Mouse (Mus musculus) hindbrain, embryonic 14.5 days (tissue): ENCODE results near the gene Arid2. TPM values are rescaled to one million over a fixed set of nuclear protein-coding genes. Genes with fewer than 3 reads are reported as not detected.

Experiments
- ATAC-seq: fragments of 200-750 bp; cut with Nextera tagmentation; 2 replicates; pipeline ENCODE4 v1.8.0; 2017; ENCODE audit warnings: moderate number of reproducible peaks, mild to moderate bottlenecking, moderate TSS enrichment, moderate library complexity; ENCODE audit not compliant: low FRiP score
- DNase-seq: peaks from one replicate; pipeline ENCODE4 v3.0.0-alpha.2; 2015; ENCODE audit warnings: low spot score
- H3K27ac ChIP-seq: fragments of 300-500 bp; sonication (generic); 2 replicates; pipeline ENCODE4 v1.5.1; 2014; ENCODE audit warnings: mild to moderate bottlenecking, moderate library complexity
- H3K27me3 ChIP-seq: fragments of 300-500 bp; sonication (generic); 2 replicates; pipeline ENCODE4 v1.6.1; 2014; ENCODE audit warnings: mild to moderate bottlenecking, low read length, mixed read lengths; ENCODE audit not compliant: control insufficient read depth, insufficient read depth
- H3K36me3 ChIP-seq: fragments of 300-500 bp; sonication (generic); replicated peaks from 2 replicates; pipeline ENCODE4 v1.6.1; 2014; ENCODE audit not compliant: control insufficient read depth, insufficient read depth
- H3K4me1 ChIP-seq: fragments of 300-500 bp; sonication (generic); replicated peaks from 2 replicates; pipeline ENCODE4 v1.6.1; 2014; ENCODE audit warnings: antibody characterized with exemption, low read length, mixed read lengths; ENCODE audit not compliant: control insufficient read depth, insufficient read depth
- H3K4me2 ChIP-seq: fragments of 300-500 bp; sonication (generic); replicated peaks from 2 replicates; pipeline ENCODE4 v1.6.1; 2014; ENCODE audit warnings: mild to moderate bottlenecking, moderate library complexity
- H3K4me3 ChIP-seq: fragments of 300-500 bp; sonication (generic); replicated peaks from 2 replicates; pipeline ENCODE4 v1.5.1; 2014; ENCODE audit warnings: mild to moderate bottlenecking, low read length
- H3K9ac ChIP-seq: fragments of 300-500 bp; sonication (generic); 2 replicates; pipeline ENCODE4 v1.6.1; 2014
- H3K9me3 ChIP-seq: fragments of 300-500 bp; sonication (generic); 2 replicates; pipeline ENCODE4 v1.6.1; 2016; ENCODE audit warnings: low read length; ENCODE audit not compliant: control insufficient read depth
- WGBS: fragments of 180-500 bp; shearing (Covaris S2); extraction: QIAGEN DNeasy Blood & Tissue Kit; methylation state at CpG from one replicate; pipeline ENCODE4 v1.1.7; 2014; 5-methylcytosine and 5-hydroxymethylcytosine counted together
- polyA plus RNA-seq: library from polyadenylated mRNA; unstranded; fragments of >200 nt; fragmentation: Nextera tagmentation; extraction: Ambion mirVana; gene quantifications from 2 replicates; pipeline ENCODE4 v1.2.1, GENCODE M21; 2014

Gene Arid2
- polyA plus RNA-seq, 1 experiment from 2014 or later: 23.7 TPM

- Histone ChIP-seq H3K9me3 (no peaks in the 10 kb centered on the region), H3K4me1 (no peaks in the 10 kb centered on the region), H3K27ac (no peak overlapping the region), H3K4me3 (no peak overlapping the region), H3K36me3 (peaks cover 65% of the 10 kb centered on the region), H3K27me3 (no peaks in the 10 kb centered on the region), H3K4me2 (no peak overlapping the region), H3K9ac (no peak overlapping the region)
- WGBS: 85% methylated on average over 7 of the region's 7 CpGs
- ATAC-seq (no peak), DNase-seq (no peak)
Measured at GRCm38 (mm10) chr15:96377701-96378100, 90.4 kb downstream of the Arid2 start.

- H3K27me3 ChIP-seq: no peaks in the 10 kb centered on the region
- H3K36me3 ChIP-seq: peaks cover 60% of the 10 kb centered on the region
- H3K4me2 ChIP-seq: no peak overlapping the region
- no peak overlapping the region for H3K9ac ChIP-seq
- DNase-seq (no peak), ATAC-seq (no peak)
- H3K9me3 ChIP-seq: no peaks in the 10 kb centered on the region
- WGBS: 87% methylated on average over 11 of the region's 11 CpGs
- H3K27ac ChIP-seq: no peak overlapping the region
- H3K4me3 ChIP-seq: no peak overlapping the region
- H3K4me1 ChIP-seq: no peaks in the 10 kb centered on the region
Measured at GRCm38 (mm10) chr15:96382223-96382622, 94.9 kb downstream of the Arid2 start.

GRCm38 (mm10) chr15:96388565-96388964, 101.2 kb downstream of the Arid2 start:
- Histone ChIP-seq H3K9me3 (no peaks in the 10 kb centered on the region), H3K27me3 (no peaks in the 10 kb centered on the region), H3K27ac (no peak overlapping the region), H3K9ac (no peak overlapping the region), H3K4me2 (no peak overlapping the region), H3K4me1 (no peaks in the 10 kb centered on the region), H3K36me3 (peaks cover 52% of the 10 kb centered on the region), H3K4me3 (no peak overlapping the region)
- 73% methylated on average over 1 of the region's 1 CpGs for WGBS
- ATAC-seq (no peak), DNase-seq (no peak)

- 98% methylated on average over 3 of the region's 3 CpGs for WGBS
- 0 out of 2 replicates have a peak, but pooled peaks cover 3% of the 10 kb centered on the region for H3K4me1 ChIP-seq
- no peaks in the 10 kb centered on the region for H3K9me3 ChIP-seq
- H3K4me2 ChIP-seq: no peak overlapping the region
- no peak for ATAC-seq
- H3K9ac ChIP-seq: no peak overlapping the region
- H3K36me3 ChIP-seq: peaks cover 70% of the 10 kb centered on the region
- H3K27me3 ChIP-seq: no peaks in the 10 kb centered on the region
- H3K4me3 ChIP-seq: no peak overlapping the region
- no peak for DNase-seq
- no peak overlapping the region for H3K27ac ChIP-seq
Measured at GRCm38 (mm10) chr15:96392878-96393277, 105.6 kb downstream of the Arid2 start.

GRCm38 (mm10) chr15:96395071-96395470, 107.8 kb downstream of the Arid2 start:
- 96% methylated on average over 6 of the region's 6 CpGs for WGBS
- ATAC-seq: no peak
- no peaks in the 10 kb centered on the region for H3K27me3 ChIP-seq
- no peak overlapping the region for H3K4me3 ChIP-seq
- no peak overlapping the region for H3K9ac ChIP-seq
- 0 out of 2 replicates have a peak, but pooled peaks cover 3% of the 10 kb centered on the region for H3K4me1 ChIP-seq
- no peaks in the 10 kb centered on the region for H3K9me3 ChIP-seq
- H3K27ac ChIP-seq: no peak overlapping the region
- H3K4me2 ChIP-seq: no peak overlapping the region
- DNase-seq: no peak
- peaks cover 81% of the 10 kb centered on the region for H3K36me3 ChIP-seq

GRCm38 (mm10) chr15:96396641-96397344, 109.5 kb downstream of the Arid2 start:
- ATAC-seq (no peak), DNase-seq (no peak)
- no peak overlapping the region for H3K9ac ChIP-seq
- no peak overlapping the region for H3K4me3 ChIP-seq
- 0 out of 2 replicates have a peak overlapping the region, but pooled peaks have one; percentile 47 for H3K27ac ChIP-seq
- peaks cover 70% of the 10 kb centered on the region for H3K36me3 ChIP-seq
- H3K4me1 ChIP-seq: 0 out of 2 replicates have a peak, but pooled peaks cover 3% of the 10 kb centered on the region
- no peaks in the 10 kb centered on the region for H3K9me3 ChIP-seq
- H3K4me2 ChIP-seq: no peak overlapping the region
- H3K27me3 ChIP-seq: no peaks in the 10 kb centered on the region
- 73% methylated on average over 8 of the region's 8 CpGs for WGBS

- no peak for ATAC-seq
- Histone ChIP-seq H3K27me3 (no peaks in the 10 kb centered on the region), H3K9ac (no peak overlapping the region), H3K36me3 (peaks cover 70% of the 10 kb centered on the region), H3K4me2 (no peak overlapping the region), H3K4me1 (0 out of 2 replicates have a peak, but pooled peaks cover 3% of the 10 kb centered on the region), H3K27ac (no peak overlapping the region), H3K4me3 (no peak overlapping the region), H3K9me3 (no peaks in the 10 kb centered on the region)
- DNase-seq: no peak
- whole genome bisulfite sequencing: 89% methylated on average over 10 of the region's 10 CpGs
Measured at GRCm38 (mm10) chr15:96398333-96398732, 111.0 kb downstream of the Arid2 start.

GRCm38 (mm10) chr15:96405548-96405947, 118.2 kb downstream of the Arid2 start:
- Histone ChIP-seq H3K27ac (no peak overlapping the region), H3K9ac (no peak overlapping the region), H3K4me3 (no peak overlapping the region), H3K9me3 (no peaks in the 10 kb centered on the region), H3K4me1 (no peaks in the 10 kb centered on the region), H3K27me3 (no peaks in the 10 kb centered on the region), H3K4me2 (no peak overlapping the region), H3K36me3 (peaks cover 47% of the 10 kb centered on the region)
- ATAC-seq: no peak
- DNase-seq: peak; percentile 34
- WGBS: 64% methylated on average over 5 of the region's 5 CpGs

GRCm38 (mm10) chr15:96406253-96406652, 118.9 kb downstream of the Arid2 start:
- Histone ChIP-seq H3K36me3 (peaks cover 49% of the 10 kb centered on the region), H3K4me2 (no peak overlapping the region), H3K4me1 (no peaks in the 10 kb centered on the region), H3K9ac (no peak overlapping the region), H3K27ac (no peak overlapping the region), H3K4me3 (no peak overlapping the region), H3K9me3 (no peaks in the 10 kb centered on the region), H3K27me3 (no peaks in the 10 kb centered on the region)
- 80% methylated on average over 4 of the region's 4 CpGs for WGBS
- ATAC-seq: no peak
- no peak for DNase-seq
